Mouse (Mus musculus) ES-Bruce4 (cell line): Measurements from ENCODE around the gene Sufu. TPM values are rescaled to one million over a fixed set of nuclear protein-coding genes. Genes with fewer than 3 reads are reported as not detected.

Experiments used
- H3K27ac ChIP-seq: 2 replicates; pipeline ENCODE4 v1.5.1; 2012; ENCODE audit warnings: low read length, inconsistent platforms; ENCODE audit not compliant: insufficient read depth
- H3K27me3 ChIP-seq: 2 replicates; pipeline ENCODE4 v1.6.1; 2012; ENCODE audit warnings: mild to moderate bottlenecking, low read length, inconsistent platforms; ENCODE audit not compliant: control insufficient read depth, poor library complexity, insufficient read depth, severe bottlenecking
- H3K36me3 ChIP-seq: 2 replicates; pipeline ENCODE4 v1.6.1; 2012; ENCODE audit warnings: inconsistent platforms, mild to moderate bottlenecking, low read length, moderate library complexity; ENCODE audit not compliant: control insufficient read depth, poor library complexity, insufficient read depth, severe bottlenecking
- H3K4me1 ChIP-seq: one replicate; pipeline ENCODE4 v1.8.1; 2011; ENCODE audit warnings: low read length; ENCODE audit not compliant: control insufficient read depth, insufficient read depth
- H3K4me3 ChIP-seq: 2 replicates; pipeline ENCODE4 v1.5.1; 2011; ENCODE audit warnings: low read depth, mild to moderate bottlenecking, low read length
- H3K9ac ChIP-seq: 2 replicates; pipeline ENCODE4 v1.6.1; 2012; ENCODE audit warnings: low read depth, mild to moderate bottlenecking, inconsistent platforms; ENCODE audit not compliant: poor library complexity, severe bottlenecking
- H3K9me3 ChIP-seq: replicated peaks from 2 replicates; pipeline ENCODE4 v1.6.1; 2012; ENCODE audit warnings: mild to moderate bottlenecking, low read length, inconsistent platforms; ENCODE audit not compliant: control insufficient read depth, poor library complexity, insufficient read depth, severe bottlenecking
- CTCF ChIP-seq: IDR thresholded peaks from one replicate; pipeline ENCODE4 v1.8.1; 2011; ENCODE audit warnings: low read depth, low read length
- EP300 ChIP-seq: IDR thresholded peaks from 2 replicates; pipeline ENCODE4 v1.6.1; 2011; ENCODE audit warnings: low read depth, low read length; ENCODE audit not compliant: insufficient read depth
- POLR2A ChIP-seq: IDR thresholded peaks from one replicate; pipeline ENCODE4 v1.8.1; 2011; ENCODE audit warnings: low read length; ENCODE audit not compliant: insufficient read depth
- polyA plus RNA-seq: library from polyadenylated mRNA; stranded (reverse); fragments of >200 nt; gene quantifications from 2 replicates; pipeline ENCODE4 v1.2.4, GENCODE M21; 2011; ENCODE audit warnings: low read depth; ENCODE audit not compliant: missing spikeins, insufficient read depth, insufficient read length

Sufu gene
- polyA plus RNA-seq, 1 experiment: 16.7 TPM

- no peaks in the 10 kb centered on the region for H3K27me3 ChIP-seq
- H3K36me3 ChIP-seq: no peaks in the 10 kb centered on the region
- no peaks in the 10 kb centered on the region for H3K9me3 ChIP-seq
- peaks cover 5% of the 10 kb centered on the region for H3K4me1 ChIP-seq
- TF ChIP-seq POLR2A: no peak
- no peak for TF ChIP-seq EP300
- TF ChIP-seq CTCF: no peak
- H3K4me3 ChIP-seq: no peak overlapping the region
- H3K9ac ChIP-seq: 0 out of 2 replicates have a peak overlapping the region, but pooled peaks have one; percentile 10
- H3K27ac ChIP-seq: peak overlapping the region; percentile 89
Observed at GRCm38 (mm10) chr19:46470364-46471240, 73.9 kb downstream of the Sufu start.

GRCm38 (mm10) chr19:46471324-46472093 lies 74.8 kb downstream of the Sufu start:
- Histone ChIP-seq H3K27me3 (no peaks in the 10 kb centered on the region), H3K27ac (peak overlapping the region; percentile 89), H3K9me3 (no peaks in the 10 kb centered on the region), H3K4me3 (no peak overlapping the region), H3K36me3 (no peaks in the 10 kb centered on the region), H3K4me1 (peaks cover 5% of the 10 kb centered on the region), H3K9ac (no peak overlapping the region)
- no peak for TF ChIP-seq EP300
- no peak for TF ChIP-seq POLR2A
- no peak for TF ChIP-seq CTCF

GRCm38 (mm10) chr19:46477432-46477845 lies 80.7 kb downstream of the Sufu start:
- Histone ChIP-seq H3K4me1 (peaks cover 17% of the 10 kb centered on the region), H3K9me3 (no peaks in the 10 kb centered on the region), H3K9ac (peak overlapping the region; percentile 3; the same call in 1 of the 2 replicates), H3K36me3 (no peaks in the 10 kb centered on the region), H3K4me3 (no peak overlapping the region), H3K27me3 (no peaks in the 10 kb centered on the region), H3K27ac (peak overlapping the region; percentile 62)
- no peak for TF ChIP-seq POLR2A
- TF ChIP-seq EP300: 0 out of 2 replicates have a peak, but pooled peaks have one; percentile 45

GRCm38 (mm10) chr19:46478242-46478641 lies 81.5 kb downstream of the Sufu start:
- Histone ChIP-seq H3K9ac (0 out of 2 replicates have a peak overlapping the region, but pooled peaks have one; percentile 3), H3K36me3 (no peaks in the 10 kb centered on the region), H3K27me3 (no peaks in the 10 kb centered on the region), H3K27ac (peak overlapping the region; percentile 62), H3K4me1 (peaks cover 17% of the 10 kb centered on the region), H3K9me3 (no peaks in the 10 kb centered on the region), H3K4me3 (no peak overlapping the region)
- TF ChIP-seq EP300: no peak
- TF ChIP-seq POLR2A: no peak
- TF ChIP-seq CTCF: no peak

- Histone ChIP-seq H3K4me1 (peaks cover 17% of the 10 kb centered on the region), H3K9ac (no peak overlapping the region), H3K36me3 (no peaks in the 10 kb centered on the region), H3K27me3 (no peaks in the 10 kb centered on the region), H3K9me3 (no peaks in the 10 kb centered on the region), H3K27ac (peak overlapping the region; percentile 62), H3K4me3 (no peak overlapping the region)
- TF ChIP-seq EP300 (no peak), CTCF (no peak), POLR2A (no peak)
Observed at GRCm38 (mm10) chr19:46478826-46479225, 82.1 kb downstream of the Sufu start.
